Mouse (Mus musculus) heart, embryonic 10.5 days (tissue): ENCODE results near the gene Pnrc1. TPM values are rescaled to one million over a fixed set of nuclear protein-coding genes. Genes with fewer than 3 reads are reported as not detected.

ENCODE experiments used
- DNase-seq: peaks from one replicate; pipeline ENCODE4 v3.0.0-alpha.2; 2017; ENCODE audit warnings: low spot score
- H3K27ac ChIP-seq: fragments of 300-500 bp; sonication (generic); 2 replicates; pipeline ENCODE4 v1.5.1; 2016; ENCODE audit warnings: mild to moderate bottlenecking
- H3K27me3 ChIP-seq: fragments of 300-500 bp; sonication (generic); 2 replicates; pipeline ENCODE4 v1.6.1; 2016; ENCODE audit warnings: mild to moderate bottlenecking; ENCODE audit not compliant: poor library complexity, insufficient read depth, severe bottlenecking
- H3K36me3 ChIP-seq: fragments of 300-500 bp; sonication (generic); 2 replicates; pipeline ENCODE4 v1.6.1; 2016; ENCODE audit warnings: mild to moderate bottlenecking, moderate library complexity
- H3K4me1 ChIP-seq: fragments of 300-500 bp; sonication (generic); 2 replicates; pipeline ENCODE4 v1.6.1; 2016; ENCODE audit warnings: mild to moderate bottlenecking
- H3K4me3 ChIP-seq: fragments of 300-500 bp; sonication (generic); 2 replicates; pipeline ENCODE4 v1.5.1; 2016; ENCODE audit warnings: mild to moderate bottlenecking, moderate library complexity
- H3K9me3 ChIP-seq: fragments of 300-500 bp; sonication (generic); 2 replicates; pipeline ENCODE4 v1.6.1; 2016; ENCODE audit warnings: mild to moderate bottlenecking, moderate library complexity
- WGBS: fragments of 180-500 bp; shearing (Covaris S2); methylation state at CpG from one replicate; pipeline ENCODE4 v1.1.7; 2016; 5-methylcytosine and 5-hydroxymethylcytosine counted together
- polyA plus RNA-seq: library from polyadenylated mRNA; unstranded; fragments of >200 nt; fragmentation: Nextera tagmentation; extraction: Ambion mirVana; gene quantifications from 2 replicates; pipeline ENCODE4 v1.2.1, GENCODE M21; 2016

The Pnrc1 gene
- polyA plus RNA-seq, 1 experiment from 2014 or later, result 78.9 TPM

DNA sequence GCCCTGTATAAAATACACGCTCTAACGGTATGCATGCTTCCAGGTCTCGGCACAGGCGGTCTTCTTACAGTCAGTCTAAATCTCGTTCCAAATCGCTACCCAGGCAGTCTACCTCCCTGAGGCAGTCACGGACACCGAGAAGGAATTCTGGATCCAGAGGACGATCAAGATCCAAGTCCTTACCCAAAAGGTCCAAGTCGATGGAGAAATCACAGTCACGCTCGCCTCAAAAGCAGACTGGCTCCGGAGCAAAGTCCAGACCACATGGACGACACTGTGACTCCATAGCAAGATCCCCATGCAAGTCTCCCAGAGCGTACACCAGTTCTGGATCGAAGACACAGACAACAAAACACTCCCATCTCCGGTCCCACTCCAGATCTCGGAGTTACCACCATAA, 59.1 kb downstream of the Pnrc1 start:
- Histone ChIP-seq H3K9me3 (no peaks in the 10 kb centered on the region), H3K4me1 (no peaks in the 10 kb centered on the region), H3K4me3 (no peak overlapping the region), H3K27ac (no peak overlapping the region), H3K27me3 (no peaks in the 10 kb centered on the region), H3K36me3 (no peaks in the 10 kb centered on the region)
- no peak for DNase-seq
- WGBS, result 85% methylated on average over 18 of the region's 18 CpGs

DNA sequence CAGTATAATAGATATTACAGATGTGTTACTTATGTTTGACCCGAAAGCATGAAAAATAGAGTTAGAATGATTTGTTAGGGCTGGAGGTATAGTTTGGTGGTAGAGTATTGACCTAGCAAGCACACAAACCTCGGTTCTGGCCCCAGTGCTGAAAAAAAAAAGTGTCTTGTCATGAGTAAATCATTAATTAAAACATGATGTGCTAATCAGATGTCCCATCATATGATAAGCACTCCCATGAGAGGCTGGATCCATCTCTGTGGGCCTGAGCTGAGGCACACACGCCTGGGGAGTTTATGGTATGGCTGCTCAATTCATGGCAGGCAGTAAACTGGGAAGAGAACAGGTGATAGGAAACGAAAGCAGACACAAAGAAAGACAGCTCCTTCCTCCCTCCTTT, 60.3 kb downstream of the Pnrc1 start:
- Histone ChIP-seq H3K4me1 (no peaks in the 10 kb centered on the region), H3K36me3 (no peaks in the 10 kb centered on the region), H3K27ac (no peak overlapping the region), H3K4me3 (no peak overlapping the region), H3K9me3 (no peaks in the 10 kb centered on the region), H3K27me3 (no peaks in the 10 kb centered on the region)
- WGBS, result 86% methylated on average over 4 of the region's 4 CpGs
- DNase-seq, result no peak

DNA sequence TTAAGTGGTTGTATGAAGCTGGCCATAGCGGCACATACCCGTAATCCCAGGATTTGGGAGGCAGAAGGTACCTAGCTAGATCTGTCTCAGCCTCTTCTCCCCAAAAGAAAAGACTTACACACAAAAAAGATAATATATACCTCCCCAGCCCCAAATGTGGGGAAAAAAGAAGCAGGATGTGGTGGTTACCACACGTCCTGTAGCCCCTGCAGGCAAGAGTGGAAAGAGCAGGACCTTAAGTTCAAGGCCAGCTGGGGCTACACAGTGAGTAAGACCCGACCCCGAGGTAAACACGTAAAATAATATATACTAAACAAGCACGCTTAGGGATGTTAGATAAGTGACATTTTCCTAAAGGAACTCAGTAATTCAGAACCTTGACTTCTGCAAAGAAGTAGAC, 62.8 kb downstream of the Pnrc1 start:
- no peak overlapping the region for H3K4me3 ChIP-seq
- no peaks in the 10 kb centered on the region for H3K4me1 ChIP-seq
- H3K27ac ChIP-seq, result no peak overlapping the region
- H3K27me3 ChIP-seq, result no peaks in the 10 kb centered on the region
- no peak for DNase-seq
- no peaks in the 10 kb centered on the region for H3K9me3 ChIP-seq
- H3K36me3 ChIP-seq, result no peaks in the 10 kb centered on the region
- WGBS, result 86% methylated on average over 7 of the region's 7 CpGs

DNA sequence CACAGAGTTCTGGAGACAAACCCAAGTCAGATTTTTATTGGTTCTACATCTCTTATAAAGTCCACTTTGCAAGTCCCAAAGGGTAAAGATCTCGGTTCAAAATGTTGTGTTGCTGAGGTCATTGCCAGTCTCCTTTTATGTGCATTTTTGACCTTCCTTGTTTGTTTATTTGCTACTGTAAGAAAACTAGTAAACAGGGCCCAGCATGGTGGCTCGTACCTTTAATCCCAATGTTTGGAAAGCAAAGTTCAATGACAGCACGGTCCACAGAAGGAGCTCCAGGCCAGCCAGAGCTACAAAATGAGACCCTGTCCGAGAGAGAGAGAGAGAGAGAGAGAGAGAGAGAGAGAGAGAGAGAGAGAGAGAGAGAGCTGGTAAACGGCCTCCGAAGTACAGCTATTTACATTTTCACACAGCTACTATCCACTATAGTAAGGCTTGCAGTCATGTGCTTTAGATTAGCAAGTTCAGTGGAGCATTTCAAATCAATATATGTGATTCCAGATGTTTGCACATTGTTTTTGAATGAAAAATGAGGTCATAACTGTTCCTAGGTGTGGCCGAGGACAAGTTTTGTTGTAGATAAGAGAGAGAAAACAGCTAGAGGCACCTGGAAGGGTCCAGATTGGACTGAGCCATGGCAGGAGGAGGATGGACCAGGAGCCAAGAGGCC, 65.8 kb downstream of the Pnrc1 start:
- Histone ChIP-seq H3K27me3 (no peaks in the 10 kb centered on the region), H3K4me1 (no peaks in the 10 kb centered on the region), H3K4me3 (no peak overlapping the region), H3K27ac (no peak overlapping the region), H3K36me3 (no peaks in the 10 kb centered on the region), H3K9me3 (no peaks in the 10 kb centered on the region)
- no peak for DNase-seq
- 69% methylated on average over 7 of the region's 7 CpGs for WGBS

DNA sequence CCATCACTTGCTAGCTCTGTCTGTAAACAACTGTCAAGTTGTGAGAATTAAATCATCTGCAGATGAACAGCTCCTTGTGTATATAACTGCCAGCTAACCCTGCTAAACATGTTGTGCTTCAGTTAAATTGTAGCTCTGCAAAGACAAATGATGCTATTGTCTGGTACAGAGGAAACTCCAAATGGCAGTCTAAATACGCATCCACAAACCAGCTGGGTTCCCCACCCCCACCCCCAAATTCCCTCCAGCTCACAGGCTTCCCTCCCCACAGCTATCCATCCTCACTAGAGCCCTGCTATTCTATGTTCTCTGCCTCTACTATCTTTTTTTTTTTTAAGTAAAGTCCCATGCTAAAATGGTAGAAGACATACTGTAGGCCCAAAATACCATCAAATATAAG, 68.1 kb downstream of the Pnrc1 start:
- Histone ChIP-seq H3K27ac (no peak overlapping the region), H3K36me3 (no peaks in the 10 kb centered on the region), H3K4me3 (no peak overlapping the region), H3K9me3 (no peaks in the 10 kb centered on the region), H3K27me3 (no peaks in the 10 kb centered on the region), H3K4me1 (no peaks in the 10 kb centered on the region)
- WGBS, result 70% methylated on average over 1 of the region's 1 CpGs
- no peak for DNase-seq

DNA sequence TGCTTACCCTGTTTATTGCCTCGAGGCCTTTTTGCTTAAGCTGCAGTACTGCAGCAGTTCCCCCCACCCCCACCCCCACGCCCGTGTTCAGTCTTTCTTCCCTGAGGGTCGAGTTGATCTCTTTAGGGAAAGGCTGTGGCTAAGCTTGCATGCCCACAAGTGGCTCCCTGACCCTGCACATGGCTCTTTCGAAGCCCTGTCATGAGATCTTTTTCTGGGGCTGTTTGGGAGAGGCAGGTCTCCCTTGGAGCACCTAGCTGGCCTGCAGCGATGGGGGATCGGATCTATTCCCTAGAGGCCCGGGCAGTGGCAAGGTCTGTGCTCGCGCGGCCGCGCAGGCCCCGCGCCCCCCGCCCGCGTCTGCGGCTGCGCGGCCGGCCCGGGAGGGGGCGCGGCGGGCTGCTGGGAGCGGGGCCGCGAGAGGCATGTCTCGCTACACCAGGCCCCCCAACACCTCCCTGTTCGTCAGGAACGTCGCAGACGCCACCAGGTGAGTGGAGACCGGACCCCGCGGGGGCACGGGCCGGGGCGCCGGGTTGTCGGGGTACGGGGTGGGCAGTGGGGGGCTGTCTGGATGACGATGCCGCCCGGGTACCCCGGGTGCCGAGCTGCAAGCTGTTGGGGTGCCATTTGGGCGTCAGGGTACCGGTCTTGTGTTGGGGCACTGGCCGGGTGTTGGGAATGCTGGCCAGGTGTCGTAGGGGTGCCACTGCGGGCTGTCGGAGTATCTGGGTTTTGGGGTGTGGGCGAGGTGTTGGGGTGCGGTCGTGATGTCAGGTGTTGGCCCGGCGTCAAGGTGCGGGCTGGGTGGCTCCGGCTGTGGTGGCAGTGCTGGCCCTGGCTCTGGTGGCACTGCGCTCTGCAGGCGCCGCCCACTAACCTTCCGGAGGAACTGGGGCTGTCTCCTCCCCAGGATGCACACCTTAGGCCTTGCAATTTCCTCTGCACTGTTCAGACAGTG, 80.8 kb downstream of the Pnrc1 start, which contains the start of gene Srsf12:
Gene Srsf12, plus strand, starts transcription at position 111 of the 961 bp plus-strand sequence.
- H3K9me3 ChIP-seq, result no peaks in the 10 kb centered on the region
- peaks cover 13% of the 10 kb centered on the region for H3K4me1 ChIP-seq
- peak within 1 kb of the TSS; percentile 77 for H3K27ac ChIP-seq
- DNase-seq, result peak; percentile 75
- 3% methylated on average over 64 of the region's 65 CpGs for WGBS
- 0 out of 2 replicates have a peak, but pooled peaks cover 3% of the 10 kb centered on the region for H3K27me3 ChIP-seq
- H3K36me3 ChIP-seq, result no peaks in the 10 kb centered on the region
- H3K4me3 ChIP-seq, result peak within 1 kb of the TSS; percentile 85

DNA sequence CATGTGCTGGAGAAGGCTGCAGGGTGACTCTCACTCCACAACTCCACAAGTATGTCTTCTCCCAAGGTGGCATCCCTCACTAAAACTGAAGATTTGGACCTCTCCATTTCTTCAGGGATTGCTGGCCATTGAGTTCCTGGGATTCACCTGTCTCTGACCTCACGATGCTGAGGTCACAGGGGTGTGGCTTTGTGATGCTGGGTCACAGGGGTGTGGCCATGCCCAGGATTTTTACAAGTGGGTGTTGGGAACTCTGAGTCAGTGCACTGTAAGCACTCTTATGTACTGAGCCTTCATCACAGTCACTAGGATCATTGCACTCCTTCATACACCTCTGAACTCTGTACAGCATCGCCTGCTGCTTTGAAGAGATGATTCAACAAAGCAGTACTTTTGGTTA, 82.4 kb downstream of the Pnrc1 start:
- Histone ChIP-seq H3K27me3 (0 out of 2 replicates have a peak, but pooled peaks cover 3% of the 10 kb centered on the region), H3K9me3 (no peaks in the 10 kb centered on the region), H3K4me1 (peaks cover 13% of the 10 kb centered on the region), H3K27ac (no peak overlapping the region), H3K4me3 (no peak overlapping the region), H3K36me3 (no peaks in the 10 kb centered on the region)
- WGBS, result 72% methylated on average over 2 of the region's 2 CpGs
- no peak for DNase-seq

DNA sequence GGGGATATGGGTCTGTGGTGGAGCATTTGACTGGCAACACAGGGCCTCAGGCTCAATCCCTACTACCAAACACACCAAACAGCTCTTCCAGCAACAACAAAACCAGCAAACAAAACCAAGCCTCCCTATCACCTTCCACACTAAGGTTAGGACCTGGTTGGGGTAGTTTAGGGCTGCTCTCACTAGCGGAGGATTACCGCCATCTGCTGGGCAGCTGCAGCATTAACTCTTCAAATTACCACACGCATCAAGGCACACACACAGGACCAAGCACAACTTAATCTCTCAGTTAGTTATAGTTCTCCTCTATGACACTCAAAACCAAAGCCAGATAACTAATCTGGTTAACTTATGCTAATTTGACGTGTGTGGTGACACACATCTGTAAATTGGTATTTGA, 85.3 kb downstream of the Pnrc1 start:
- Histone ChIP-seq H3K27ac (no peak overlapping the region), H3K4me3 (no peak overlapping the region), H3K27me3 (0 out of 2 replicates have a peak, but pooled peaks cover 3% of the 10 kb centered on the region), H3K9me3 (no peaks in the 10 kb centered on the region), H3K4me1 (peaks cover 13% of the 10 kb centered on the region), H3K36me3 (no peaks in the 10 kb centered on the region)
- peak; percentile 80 for DNase-seq
- 6% methylated on average over 4 of the region's 4 CpGs for WGBS

DNA sequence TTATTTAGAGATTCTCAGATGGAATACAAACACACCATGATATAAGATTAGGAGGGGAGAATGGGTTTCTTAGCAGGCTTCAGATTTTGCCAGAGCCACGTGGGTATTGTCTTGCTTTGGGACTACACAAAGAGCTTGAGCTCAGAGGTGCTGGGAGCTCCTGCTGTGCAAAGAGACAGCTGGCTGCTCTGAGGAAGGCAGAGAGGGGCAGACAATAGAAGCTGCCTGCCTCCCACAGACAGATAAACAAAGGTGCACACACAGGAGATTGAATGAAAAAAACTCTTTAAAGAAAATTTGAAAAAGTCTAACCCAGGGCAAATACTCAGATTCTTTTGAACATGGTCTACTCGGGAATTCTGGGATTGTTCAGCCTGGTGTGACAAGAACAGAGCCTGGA, 91.8 kb downstream of the Pnrc1 start:
- Histone ChIP-seq H3K36me3 (no peaks in the 10 kb centered on the region), H3K27ac (no peak overlapping the region), H3K4me3 (no peak overlapping the region), H3K9me3 (no peaks in the 10 kb centered on the region), H3K27me3 (no peaks in the 10 kb centered on the region), H3K4me1 (no peaks in the 10 kb centered on the region)
- peak; percentile 39 for DNase-seq
- 20% methylated on average over 2 of the region's 2 CpGs for WGBS

Other genes starting within 250 kb of the Pnrc1 start
- gene Gabrr2, start 227.2 kb downstream of the Pnrc1 start, polyA plus RNA-seq, result 0.21 and 0.62 TPM in 2 replicates
- 0.08 and 0.10 TPM in 2 replicates for gene Gabrr1, start 157.6 kb downstream of the Pnrc1 start, polyA plus RNA-seq
- gene Pm20d2, start 100.4 kb downstream of the Pnrc1 start, polyA plus RNA-seq, result 1.5 and 1.6 TPM in 2 replicates
- gene Srsf12, start 81.2 kb downstream of the Pnrc1 start, polyA plus RNA-seq, result 1.5 and 1.9 TPM in 2 replicates
- gene Rngtt, start 20.1 kb upstream of the Pnrc1 start, polyA plus RNA-seq, result 22.2 and 28.3 TPM in 2 replicates